Mouse (Mus musculus) embryonic facial prominence, embryonic 12.5 days (tissue): Measurements from ENCODE around the gene Abhd2. TPM values are rescaled to one million over a fixed set of nuclear protein-coding genes. Genes with fewer than 3 reads are reported as not detected.

ENCODE experiments used
- ATAC-seq: fragments of 200-750 bp; cut with Nextera tagmentation; 2 replicates; pipeline ENCODE4 v1.8.0; 2017; ENCODE audit not compliant: insufficient number of reproducible peaks, insufficient read depth, low FRiP score, low TSS enrichment
- H3K27ac ChIP-seq: fragments of 300-500 bp; sonication (generic); 2 replicates; pipeline ENCODE4 v1.5.1; 2016; ENCODE audit warnings: mild to moderate bottlenecking
- H3K27me3 ChIP-seq: fragments of 300-500 bp; sonication (generic); 2 replicates; pipeline ENCODE4 v1.6.1; 2016; ENCODE audit warnings: mild to moderate bottlenecking, moderate library complexity
- H3K36me3 ChIP-seq: fragments of 300-500 bp; sonication (generic); 2 replicates; pipeline ENCODE4 v1.6.1; 2016; ENCODE audit warnings: mild to moderate bottlenecking
- H3K4me1 ChIP-seq: fragments of 300-500 bp; sonication (generic); 2 replicates; pipeline ENCODE4 v1.6.1; 2016
- H3K4me2 ChIP-seq: fragments of 300-500 bp; sonication (generic); replicated peaks from 2 replicates; pipeline ENCODE4 v1.6.1; 2016; ENCODE audit warnings: mild to moderate bottlenecking, moderate library complexity
- H3K4me3 ChIP-seq: fragments of 300-500 bp; sonication (generic); 2 replicates; pipeline ENCODE4 v1.5.1; 2016; ENCODE audit warnings: mild to moderate bottlenecking
- H3K9ac ChIP-seq: fragments of 300-500 bp; sonication (generic); 2 replicates; pipeline ENCODE4 v1.6.1; 2016; ENCODE audit warnings: mild to moderate bottlenecking, moderate library complexity
- H3K9me3 ChIP-seq: fragments of 300-500 bp; sonication (generic); 2 replicates; pipeline ENCODE4 v1.6.1; 2016; ENCODE audit warnings: mild to moderate bottlenecking, moderate library complexity
- WGBS: fragments of 180-500 bp; shearing (Covaris S2); methylation state at CpG from one replicate; pipeline ENCODE4 v1.1.7; 2016; 5-methylcytosine and 5-hydroxymethylcytosine counted together
- polyA plus RNA-seq: library from polyadenylated mRNA; unstranded; fragments of >200 nt; fragmentation: Nextera tagmentation; extraction: Ambion mirVana; gene quantifications from 2 replicates; pipeline ENCODE4 v1.2.1, GENCODE M21; 2016

Gene Abhd2
- 11.0 and 11.9 TPM in 2 replicates for polyA plus RNA-seq

DNA sequence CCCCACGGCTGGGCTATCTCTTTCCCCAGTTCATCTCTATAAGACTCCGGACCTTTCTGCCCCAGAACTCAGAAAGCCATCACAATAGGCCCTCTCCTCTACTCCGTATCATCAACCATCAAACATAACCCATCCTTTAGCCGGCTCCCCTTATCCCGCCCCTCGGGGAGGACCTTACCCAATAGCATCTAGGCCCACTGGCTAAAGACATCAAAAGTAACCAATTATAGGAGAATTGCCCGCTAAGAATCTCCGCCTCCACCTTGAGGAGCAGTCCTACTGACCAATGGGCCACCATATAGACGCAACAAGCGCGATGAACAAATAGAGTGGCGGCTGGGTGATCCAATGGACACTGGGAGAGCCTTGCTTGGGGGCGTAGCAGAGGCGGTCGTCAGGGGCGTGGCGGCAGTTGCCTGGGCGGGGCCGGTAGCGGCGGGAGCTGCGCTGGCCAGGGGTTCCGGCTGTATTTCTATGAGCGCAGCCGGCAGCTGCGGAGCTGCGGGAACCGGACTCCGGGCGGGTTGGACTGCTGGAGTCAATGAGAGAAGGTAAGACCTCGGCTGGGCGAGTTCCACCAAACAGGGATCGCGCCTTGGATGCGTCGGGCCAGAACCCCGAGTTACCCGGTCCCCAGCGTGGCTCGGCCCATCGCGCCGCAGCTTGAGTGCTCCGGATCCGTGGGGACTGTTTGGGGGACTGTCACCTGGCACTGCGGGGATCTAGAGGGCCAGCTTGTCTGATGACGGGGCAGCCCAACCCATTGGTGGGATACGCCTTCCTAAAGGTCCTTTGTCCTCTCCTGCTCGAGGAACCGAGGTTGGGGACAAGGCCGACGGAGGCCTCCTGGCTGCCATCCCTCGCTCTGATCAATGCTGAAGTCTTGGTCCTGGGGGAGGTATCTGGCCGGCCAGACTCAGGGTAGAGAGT lies at the start of gene Abhd2:
TSS of gene Abhd2 (plus strand) at position 411 of the 930 bp plus-strand sequence.
- H3K4me1 ChIP-seq = peaks cover 36% of the 10 kb centered on the region
- H3K9ac ChIP-seq = peak within 1 kb of the TSS; percentile 83
- no peaks in the 10 kb centered on the region for H3K9me3 ChIP-seq
- ATAC-seq = peak; percentile 100
- peak within 1 kb of the TSS; percentile 74 for H3K27ac ChIP-seq
- peak within 1 kb of the TSS; percentile 72 for H3K4me2 ChIP-seq
- H3K4me3 ChIP-seq = peak within 1 kb of the TSS; percentile 83
- H3K36me3 ChIP-seq = no peaks in the 10 kb centered on the region
- under 1% methylated on average over 54 of the region's 54 CpGs for WGBS
- H3K27me3 ChIP-seq = no peaks in the 10 kb centered on the region

DNA sequence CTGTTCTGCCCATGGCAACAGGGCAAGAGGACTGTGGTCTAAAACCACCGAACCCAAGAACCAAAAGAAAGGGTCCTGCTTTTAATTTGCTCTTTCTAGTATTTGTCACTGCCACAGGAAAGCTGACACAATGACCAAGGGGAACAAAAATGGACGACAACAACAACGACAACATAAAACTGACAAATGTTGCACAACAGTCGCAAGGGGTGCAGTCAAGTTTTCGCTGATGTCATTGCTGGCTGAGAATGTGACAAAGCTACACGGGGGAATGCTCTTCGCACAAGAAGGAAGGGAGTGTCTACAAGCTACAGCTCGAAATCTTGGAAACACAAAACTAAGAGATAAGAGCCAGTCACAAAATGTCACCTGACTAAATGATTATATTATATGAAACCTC lies 47.5 kb upstream of the Abhd2 start:
- no peak overlapping the region for H3K9ac ChIP-seq

DNA sequence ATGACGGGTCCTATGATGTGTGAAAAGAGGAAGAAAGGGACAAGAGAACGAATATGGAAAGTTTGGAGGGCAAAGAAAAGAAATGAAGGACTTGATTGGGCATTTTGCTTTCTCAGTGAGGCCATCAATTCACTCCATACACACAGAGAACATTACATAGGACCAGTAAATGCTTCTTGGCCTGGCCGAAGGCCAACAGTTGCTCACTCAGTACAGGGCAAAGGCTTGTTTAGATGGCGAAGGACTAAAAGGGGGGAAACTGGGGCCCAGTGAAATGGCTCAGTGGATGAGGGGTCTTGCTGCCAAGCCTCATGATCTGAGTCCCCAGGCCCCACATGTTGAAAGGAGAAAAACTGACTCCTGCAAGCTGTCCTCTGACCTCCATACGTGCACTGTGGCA lies 46.8 kb upstream of the Abhd2 start:
- Histone ChIP-seq H3K4me1 (no peaks in the 10 kb centered on the region), H3K9ac (no peak overlapping the region), H3K27me3 (no peaks in the 10 kb centered on the region), H3K9me3 (no peaks in the 10 kb centered on the region), H3K27ac (no peak overlapping the region), H3K4me2 (no peak overlapping the region), H3K4me3 (no peak overlapping the region), H3K36me3 (no peaks in the 10 kb centered on the region)
- no peak for ATAC-seq
- WGBS = 81% methylated on average over 5 of the region's 5 CpGs

More for the DNA sequence above, 47.5 kb upstream of the Abhd2 start:
- H3K9me3 ChIP-seq = no peaks in the 10 kb centered on the region
- no peaks in the 10 kb centered on the region for H3K4me1 ChIP-seq
- H3K4me2 ChIP-seq = no peak overlapping the region
- H3K36me3 ChIP-seq = no peaks in the 10 kb centered on the region
- H3K4me3 ChIP-seq = no peak overlapping the region
- no peak overlapping the region for H3K27ac ChIP-seq
- ATAC-seq = no peak
- 89% methylated on average over 8 of the region's 8 CpGs for WGBS
- no peaks in the 10 kb centered on the region for H3K27me3 ChIP-seq

DNA sequence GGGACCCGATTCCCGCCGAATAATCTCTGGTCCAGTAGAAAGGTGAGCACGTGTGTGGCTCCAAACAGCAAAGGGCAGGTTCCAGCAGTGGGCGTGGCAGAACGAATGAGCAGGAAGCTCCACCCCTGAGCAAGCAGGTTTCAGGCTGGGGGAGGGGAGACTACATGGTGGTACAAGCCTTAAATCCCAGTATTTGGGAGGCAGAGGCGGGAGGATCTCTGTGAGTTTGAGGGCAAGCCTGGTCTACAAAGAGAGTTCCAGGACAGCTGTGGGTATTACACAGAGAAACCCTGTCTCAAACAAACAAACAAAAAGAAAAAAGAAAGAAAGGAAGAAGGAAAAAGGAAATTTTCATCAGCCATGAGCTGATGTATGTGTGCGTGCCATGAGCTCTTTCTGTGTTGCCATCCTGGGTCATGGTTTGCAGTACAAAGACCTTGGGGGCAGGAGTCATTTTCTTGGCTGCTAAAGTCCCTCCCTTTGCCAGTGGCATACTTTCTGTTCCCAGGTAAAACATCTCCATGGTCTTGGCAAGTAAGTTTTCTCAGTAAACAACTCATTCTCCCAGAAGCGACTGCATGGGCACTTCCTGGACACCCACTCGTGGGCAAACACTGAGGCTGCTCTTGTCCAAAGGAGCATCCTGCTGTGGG lies 46.0 kb upstream of the Abhd2 start:
- Histone ChIP-seq H3K27me3 (no peaks in the 10 kb centered on the region), H3K4me3 (no peak overlapping the region), H3K4me2 (no peak overlapping the region), H3K9me3 (no peaks in the 10 kb centered on the region), H3K4me1 (no peaks in the 10 kb centered on the region), H3K9ac (no peak overlapping the region), H3K27ac (no peak overlapping the region), H3K36me3 (no peaks in the 10 kb centered on the region)
- 82% methylated on average over 10 of the region's 10 CpGs for WGBS
- no peak for ATAC-seq

DNA sequence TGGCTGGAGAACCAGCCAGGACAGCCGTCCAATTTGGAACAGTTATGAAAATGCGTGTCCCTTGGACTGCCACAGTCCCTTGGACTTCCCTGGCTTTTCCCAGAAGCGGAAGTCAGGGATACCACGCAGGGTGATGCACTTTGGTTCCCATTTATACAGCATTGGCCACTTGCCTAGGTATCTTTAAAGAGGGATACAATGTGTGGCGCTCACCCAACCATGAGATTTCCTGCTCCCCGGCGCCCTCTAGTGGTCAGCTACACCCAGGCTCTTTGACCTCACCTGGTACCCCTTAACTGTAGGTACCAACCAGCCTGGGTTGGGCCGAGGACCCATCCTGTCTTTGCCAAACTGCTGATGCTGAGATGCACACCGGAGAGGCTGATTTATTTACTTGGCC lies 44.5 kb upstream of the Abhd2 start:
- H3K36me3 ChIP-seq = no peaks in the 10 kb centered on the region
- H3K27ac ChIP-seq = no peak overlapping the region
- no peak overlapping the region for H3K9ac ChIP-seq
- no peaks in the 10 kb centered on the region for H3K27me3 ChIP-seq
- 34% methylated on average over 9 of the region's 9 CpGs for WGBS
- H3K4me3 ChIP-seq = no peak overlapping the region
- H3K4me2 ChIP-seq = no peak overlapping the region
- ATAC-seq = no peak
- H3K9me3 ChIP-seq = no peaks in the 10 kb centered on the region
- no peaks in the 10 kb centered on the region for H3K4me1 ChIP-seq

DNA sequence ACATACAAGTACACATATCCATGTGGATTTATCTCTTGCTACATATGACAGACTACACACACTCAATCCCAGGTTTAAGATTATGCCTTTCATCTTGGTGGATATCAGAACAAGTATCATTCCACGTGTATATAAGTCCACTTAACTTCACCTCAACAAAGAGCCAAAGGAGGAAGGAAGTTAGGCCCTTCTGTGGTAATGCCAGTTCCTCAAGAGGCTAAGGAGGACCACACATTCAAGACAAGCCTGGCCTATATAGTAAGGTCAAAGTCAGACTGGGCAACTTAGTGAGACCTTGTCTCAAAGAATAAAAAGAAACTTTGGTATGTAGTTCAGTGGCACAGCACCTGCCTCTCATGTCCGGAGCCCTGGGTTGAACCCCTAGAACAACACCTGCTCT lies 41.4 kb upstream of the Abhd2 start:
- no peak for ATAC-seq
- no peaks in the 10 kb centered on the region for H3K36me3 ChIP-seq
- 65% methylated on average over 2 of the region's 2 CpGs for WGBS

DNA sequence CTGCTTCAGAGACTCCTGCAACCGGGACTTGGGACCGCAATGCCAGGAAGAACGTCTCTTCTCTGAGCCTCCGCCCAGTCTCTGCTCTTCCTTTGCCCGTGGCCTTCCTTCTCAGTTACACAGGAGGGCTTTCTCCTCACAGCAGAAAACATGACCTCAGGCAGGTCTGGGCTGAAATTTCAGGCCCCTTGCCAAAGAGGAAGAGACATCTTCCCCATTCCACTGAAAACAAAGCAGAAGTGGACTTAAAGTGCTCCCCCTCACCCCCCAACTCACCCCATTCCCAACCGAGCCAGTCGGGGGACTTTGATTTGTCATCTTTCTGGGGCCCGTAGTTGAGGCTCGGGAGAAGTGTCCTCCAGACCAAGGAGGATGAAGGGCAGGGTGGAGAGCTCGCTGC lies 41.0 kb upstream of the Abhd2 start:
- Histone ChIP-seq H3K36me3 (no peaks in the 10 kb centered on the region), H3K9me3 (no peaks in the 10 kb centered on the region), H3K4me1 (no peaks in the 10 kb centered on the region), H3K27ac (no peak overlapping the region), H3K4me2 (no peak overlapping the region), H3K4me3 (no peak overlapping the region), H3K27me3 (no peaks in the 10 kb centered on the region), H3K9ac (no peak overlapping the region)
- ATAC-seq = no peak
- 86% methylated on average over 10 of the region's 10 CpGs for WGBS

More for the DNA sequence above, 41.4 kb upstream of the Abhd2 start:
- Histone ChIP-seq H3K27ac (no peak overlapping the region), H3K9ac (no peak overlapping the region), H3K9me3 (no peaks in the 10 kb centered on the region), H3K4me1 (no peaks in the 10 kb centered on the region), H3K27me3 (no peaks in the 10 kb centered on the region), H3K4me2 (no peak overlapping the region), H3K4me3 (no peak overlapping the region)

DNA sequence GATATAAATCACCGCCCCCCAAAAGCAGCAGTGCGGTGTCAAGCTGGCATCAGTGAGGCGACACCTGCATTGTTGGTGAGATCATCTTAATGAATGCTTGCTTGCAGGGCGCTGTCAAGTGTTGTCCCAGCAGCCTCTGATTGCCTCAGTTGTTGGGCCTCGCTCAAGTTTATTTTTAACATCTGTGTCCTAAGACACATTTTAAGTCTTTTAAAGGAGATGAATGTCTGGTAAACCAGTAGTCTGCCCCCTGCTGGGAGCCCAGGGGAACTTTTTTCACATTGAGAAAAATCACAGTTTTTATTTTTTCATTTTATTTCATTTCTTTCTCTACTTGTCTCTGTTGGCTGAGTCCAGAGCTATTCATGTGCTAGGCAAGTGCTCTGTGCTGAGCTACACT lies 34.3 kb upstream of the Abhd2 start:
- no peak overlapping the region for H3K27ac ChIP-seq
- H3K4me1 ChIP-seq = 0 out of 2 replicates have a peak, but pooled peaks cover 2% of the 10 kb centered on the region
- no peak for ATAC-seq
- H3K4me2 ChIP-seq = no peak overlapping the region
- H3K36me3 ChIP-seq = no peaks in the 10 kb centered on the region
- H3K9ac ChIP-seq = no peak overlapping the region
- no peak overlapping the region for H3K4me3 ChIP-seq
- no peaks in the 10 kb centered on the region for H3K27me3 ChIP-seq
- no peaks in the 10 kb centered on the region for H3K9me3 ChIP-seq
- WGBS = 87% methylated on average over 5 of the region's 5 CpGs

DNA sequence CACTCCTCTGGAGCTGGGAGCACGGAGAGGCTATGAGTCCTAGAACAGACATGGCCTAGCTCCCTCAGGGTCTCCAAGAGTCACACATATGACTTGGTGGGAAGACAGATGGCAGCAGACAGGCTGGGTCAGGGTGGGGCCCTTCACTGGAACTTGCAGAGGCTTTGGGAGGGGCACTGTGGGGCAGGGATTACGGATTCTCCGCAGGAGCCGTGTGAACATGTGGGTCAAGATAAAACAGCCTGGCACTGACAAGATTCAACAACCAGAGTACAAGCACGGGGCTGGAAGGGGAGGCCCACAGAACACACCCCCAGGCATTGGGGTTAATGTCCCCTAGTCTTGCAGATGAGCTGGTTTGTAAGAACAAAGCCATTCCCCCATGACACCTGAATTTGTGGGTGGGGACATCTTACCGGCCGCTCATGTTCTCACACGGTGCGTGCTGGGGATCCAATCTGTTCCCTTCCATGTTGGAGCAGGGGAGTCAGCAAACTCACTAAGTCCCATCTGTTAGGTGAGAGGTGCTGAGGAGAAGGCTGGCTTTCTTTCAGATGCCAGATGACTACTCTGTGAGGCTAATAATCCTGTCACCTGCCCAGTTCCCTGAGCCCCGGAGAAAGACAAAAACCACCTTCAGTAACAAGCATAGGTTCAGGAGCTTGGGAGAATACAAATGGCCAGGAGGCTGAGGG lies 30.9 kb upstream of the Abhd2 start:
- no peak for ATAC-seq
- Histone ChIP-seq H3K9ac (no peak overlapping the region), H3K9me3 (no peaks in the 10 kb centered on the region), H3K36me3 (no peaks in the 10 kb centered on the region), H3K4me3 (no peak overlapping the region), H3K27ac (no peak overlapping the region), H3K27me3 (no peaks in the 10 kb centered on the region), H3K4me1 (0 out of 2 replicates have a peak, but pooled peaks cover 2% of the 10 kb centered on the region), H3K4me2 (no peak overlapping the region)
- 77% methylated on average over 10 of the region's 10 CpGs for WGBS

DNA sequence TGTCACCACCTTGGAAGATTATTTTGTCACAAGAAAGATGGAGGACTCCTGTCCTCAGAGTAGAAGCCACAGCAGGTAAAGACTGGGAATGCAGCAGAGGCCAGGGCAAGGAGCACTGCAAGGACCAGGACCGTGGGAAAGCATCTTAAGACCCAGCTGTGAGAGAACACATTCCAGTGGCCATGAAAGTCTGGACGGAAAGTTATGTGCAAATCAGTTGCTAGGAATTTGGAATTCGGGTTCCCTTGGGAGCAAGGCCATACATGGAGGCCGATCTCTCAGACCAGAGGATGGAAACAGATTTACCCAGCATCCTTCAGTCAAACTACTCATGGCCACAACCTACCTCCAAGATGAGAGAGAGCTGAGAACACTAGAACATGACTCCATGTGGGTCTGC lies 29.8 kb upstream of the Abhd2 start:
- Histone ChIP-seq H3K27ac (no peak overlapping the region), H3K4me3 (no peak overlapping the region), H3K9ac (no peak overlapping the region), H3K27me3 (no peaks in the 10 kb centered on the region), H3K9me3 (no peaks in the 10 kb centered on the region), H3K4me2 (no peak overlapping the region), H3K36me3 (no peaks in the 10 kb centered on the region), H3K4me1 (0 out of 2 replicates have a peak, but pooled peaks cover 2% of the 10 kb centered on the region)
- WGBS = 47% methylated on average over 4 of the region's 4 CpGs
- ATAC-seq = no peak

DNA sequence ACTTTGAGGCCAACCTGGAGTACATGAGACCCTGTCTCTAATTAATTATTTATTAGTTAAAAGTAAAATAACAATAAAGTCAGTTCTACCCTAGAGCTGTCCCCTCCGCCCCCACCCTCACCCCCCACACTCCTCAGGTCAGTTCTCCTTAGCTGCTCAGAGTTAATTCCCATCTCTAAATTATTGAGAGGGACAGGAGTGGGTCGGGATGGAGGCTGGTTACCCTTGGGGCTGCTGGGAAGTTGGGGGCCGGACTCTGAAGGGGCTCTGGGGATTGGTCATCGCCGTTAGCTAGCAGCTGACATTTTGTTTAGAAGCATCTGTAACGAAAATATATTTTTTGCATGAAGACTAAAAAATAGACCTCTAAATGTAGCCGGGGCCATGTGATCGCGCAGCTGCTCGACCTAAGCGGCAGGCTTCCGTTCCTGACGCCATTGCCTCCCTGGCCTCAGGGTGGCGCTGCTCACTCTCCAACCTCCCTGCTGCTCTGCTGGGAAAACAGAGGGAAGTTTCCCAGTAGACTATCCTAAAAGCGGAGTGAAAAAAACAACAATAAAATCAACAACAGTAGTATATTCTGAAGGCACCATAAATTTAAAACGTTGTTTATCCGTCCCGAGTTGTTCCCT lies 26.8 kb upstream of the Abhd2 start:
- ATAC-seq = 0 out of 2 replicates have a peak, but pooled peaks have one; percentile 37
- Histone ChIP-seq H3K27me3 (no peaks in the 10 kb centered on the region), H3K27ac (no peak overlapping the region), H3K36me3 (no peaks in the 10 kb centered on the region), H3K4me2 (peak overlapping the region; percentile 40), H3K9ac (no peak overlapping the region), H3K9me3 (no peaks in the 10 kb centered on the region), H3K4me3 (no peak overlapping the region), H3K4me1 (0 out of 2 replicates have a peak, but pooled peaks cover 2% of the 10 kb centered on the region)
- 15% methylated on average over 18 of the region's 18 CpGs for WGBS
